Mouse (Mus musculus): ENCODE data around the gene Usp11.

Usp11 gene

GRCm38 (mm10) chrX:20703741-20704290, at the start of gene Usp11:
TSS of gene Usp11 (plus strand) at chrX:20703906.
- peak; percentile 59 for DNase-seq

GRCm38 (mm10) chrX:20657593-20657992, 46.1 kb upstream of the Usp11 start:
- no peak for DNase-seq

GRCm38 (mm10) chrX:20658026-20658652, 45.6 kb upstream of the Usp11 start, which contains the start of gene Uba1:
TSS of gene Uba1 (plus strand) at chrX:20658326.
- peak; percentile 82 for DNase-seq

GRCm38 (mm10) chrX:20658891-20659406, 44.8 kb upstream of the Usp11 start:
- peak; percentile 24 for DNase-seq

- DNase-seq, result no peak
Measured at GRCm38 (mm10) chrX:20662317-20662715, 41.4 kb upstream of the Usp11 start.

GRCm38 (mm10) chrX:20662716-20663443, 40.8 kb upstream of the Usp11 start:
- DNase-seq, result peak; percentile 89

- DNase-seq, result peak; percentile 19
Measured at GRCm38 (mm10) chrX:20663444-20663790, 40.3 kb upstream of the Usp11 start.

- peak; percentile 91 for DNase-seq
Measured at GRCm38 (mm10) chrX:20687519-20688067, 16.1 kb upstream of the Usp11 start, which contains the start of gene Cdk16. TSS of gene Cdk16 (plus strand) at chrX:20687954.

- DNase-seq, result peak; percentile 88
Measured at GRCm38 (mm10) chrX:20688068-20688547, 15.6 kb upstream of the Usp11 start.

GRCm38 (mm10) chrX:20688615-20689014, 15.1 kb upstream of the Usp11 start:
- peak; percentile 77 for DNase-seq

GRCm38 (mm10) chrX:20691566-20691965, 12.1 kb upstream of the Usp11 start:
- DNase-seq, result no peak

GRCm38 (mm10) chrX:20692616-20693015, 11.1 kb upstream of the Usp11 start:
- DNase-seq, result no peak

GRCm38 (mm10) chrX:20695842-20696241, 7.9 kb upstream of the Usp11 start:
- no peak for DNase-seq

- peak; percentile 85 for DNase-seq
Measured at GRCm38 (mm10) chrX:20704295-20705082, 783 bp downstream of the Usp11 start.

- no peak for DNase-seq
Measured at GRCm38 (mm10) chrX:20705083-20705402, 1.3 kb downstream of the Usp11 start.

GRCm38 (mm10) chrX:20728681-20729080, 25.0 kb downstream of the Usp11 start:
- DNase-seq, result no peak

- peak; percentile 6 for DNase-seq
Measured at GRCm38 (mm10) chrX:20730048-20730447, 26.3 kb downstream of the Usp11 start.

GRCm38 (mm10) chrX:20736479-20736878, 32.8 kb downstream of the Usp11 start:
- DNase-seq, result no peak

GRCm38 (mm10) chrX:20748829-20749228, 45.1 kb downstream of the Usp11 start:
- no peak for DNase-seq

- DNase-seq, result no peak
Measured at GRCm38 (mm10) chrX:20761201-20761600, 57.5 kb downstream of the Usp11 start.
